Mouse (Mus musculus): ENCODE measurements around the gene Lmntd2. TPM values are rescaled to one million over a fixed set of nuclear protein-coding genes. Genes with fewer than 3 reads are reported as not detected.

Lmntd2 gene
- polyA plus RNA-seq, 1 experiment from 2014 or later: 0.80 TPM

DNA sequence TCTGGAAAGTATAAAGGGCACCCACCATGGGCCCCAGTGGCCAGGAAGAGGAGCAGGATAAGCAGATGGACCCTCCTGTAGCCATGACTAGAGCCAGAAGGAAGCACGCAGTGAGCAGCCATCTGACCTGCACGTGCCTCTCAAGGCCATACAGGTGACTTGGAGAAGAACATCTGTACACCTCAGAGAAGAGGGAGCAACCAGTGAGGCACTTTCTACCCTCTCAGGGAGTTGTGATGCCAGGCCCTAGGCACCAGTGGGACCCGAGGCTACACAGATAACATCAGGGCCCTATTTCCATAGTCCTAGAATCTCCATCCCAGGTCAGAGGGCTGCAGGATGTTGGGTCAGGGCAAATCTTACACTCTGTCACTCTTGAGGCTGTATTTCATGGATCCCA, 23.7 kb downstream of the Lmntd2 start:
- no peak overlapping the region for H3K9ac ChIP-seq (ENCODE audit: low read depth, low read length)
- H3K4me2 ChIP-seq (ENCODE audit: low read depth, low read length): no peak overlapping the region
- 73% methylated on average over 3 of the region's 3 CpGs for WGBS (ENCODE audit: insufficient replicate concordance)
- no peak for ATAC-seq (ENCODE audit: low read depth)
- no peaks in the 10 kb centered on the region for H3K27me3 ChIP-seq (ENCODE audit: control insufficient read depth, insufficient read depth, low read depth, low read length)
- H3K27ac ChIP-seq (ENCODE audit: low read length): no peak overlapping the region
- H3K36me3 ChIP-seq (ENCODE audit: control insufficient read depth, insufficient read depth): peaks cover 30% of the 10 kb centered on the region
- H3K4me1 ChIP-seq (ENCODE audit: control insufficient read depth, low read depth, low read length): peaks cover 15% of the 10 kb centered on the region
- no peaks in the 10 kb centered on the region for H3K9me3 ChIP-seq (replicated peaks; ENCODE audit: control insufficient read depth, low read length)
- no peak overlapping the region for H3K4me3 ChIP-seq (ENCODE audit: low read depth, low read length)

DNA sequence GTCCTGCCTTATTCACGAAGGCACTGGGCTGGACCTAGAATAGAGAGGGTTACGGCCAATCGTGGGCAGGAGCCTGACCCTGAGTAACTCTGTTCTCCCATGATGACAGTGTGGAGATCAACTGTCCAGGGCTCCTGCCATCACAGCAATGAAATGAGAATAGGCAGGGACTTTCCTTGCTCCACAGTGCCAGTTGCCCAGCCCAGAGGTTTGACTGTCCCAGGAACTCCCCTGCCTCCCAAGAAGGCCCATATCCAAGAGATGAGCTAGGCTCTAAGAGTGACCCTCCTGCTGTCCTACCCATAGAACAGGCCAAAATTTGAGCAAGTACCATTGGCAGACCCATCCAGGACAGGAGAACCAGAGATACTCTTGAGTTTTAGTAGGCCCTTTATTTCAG, 25.1 kb downstream of the Lmntd2 start:
- Histone ChIP-seq H3K27me3 (ENCODE audit: control insufficient read depth, insufficient read depth, low read depth, low read length) (no peaks in the 10 kb centered on the region), H3K4me3 (ENCODE audit: low read depth, low read length) (no peak overlapping the region), H3K9ac (ENCODE audit: low read depth, low read length) (no peak overlapping the region), H3K4me1 (ENCODE audit: control insufficient read depth, low read depth, low read length) (peaks cover 11% of the 10 kb centered on the region), H3K4me2 (ENCODE audit: low read depth, low read length) (no peak overlapping the region), H3K27ac (ENCODE audit: low read length) (no peak overlapping the region), H3K36me3 (ENCODE audit: control insufficient read depth, insufficient read depth) (peaks cover 30% of the 10 kb centered on the region), H3K9me3 (replicated peaks; ENCODE audit: control insufficient read depth, low read length) (no peaks in the 10 kb centered on the region)
- no peak for ATAC-seq (ENCODE audit: low read depth)
- 89% methylated on average over 3 of the region's 3 CpGs for WGBS (ENCODE audit: insufficient replicate concordance)

DNA sequence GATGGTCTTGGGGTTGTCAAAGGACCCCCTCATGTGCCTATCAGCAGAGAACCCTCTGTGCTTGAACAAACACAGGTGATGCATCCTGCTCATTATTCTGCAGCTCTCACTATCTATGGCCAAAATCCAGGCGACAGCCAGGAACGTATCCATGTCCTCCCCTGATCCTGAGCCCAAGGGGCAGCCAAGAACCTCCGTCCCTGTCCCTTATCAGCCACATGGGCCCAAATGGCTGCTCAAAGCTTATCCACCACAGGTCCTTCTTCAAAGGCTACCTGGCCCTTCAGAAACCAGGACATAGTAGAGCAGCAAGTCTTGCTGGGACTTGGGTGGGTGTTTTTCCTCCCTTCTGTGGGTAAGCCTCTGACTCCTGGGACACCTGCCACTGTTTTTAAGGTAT, 25.7 kb downstream of the Lmntd2 start:
- Histone ChIP-seq H3K4me2 (ENCODE audit: low read depth, low read length) (no peak overlapping the region), H3K27ac (ENCODE audit: low read length) (no peak overlapping the region), H3K36me3 (ENCODE audit: control insufficient read depth, insufficient read depth) (peaks cover 30% of the 10 kb centered on the region), H3K27me3 (ENCODE audit: control insufficient read depth, insufficient read depth, low read depth, low read length) (no peaks in the 10 kb centered on the region), H3K9me3 (replicated peaks; ENCODE audit: control insufficient read depth, low read length) (no peaks in the 10 kb centered on the region), H3K4me1 (ENCODE audit: control insufficient read depth, low read depth, low read length) (peaks cover 11% of the 10 kb centered on the region), H3K4me3 (ENCODE audit: low read depth, low read length) (no peak overlapping the region), H3K9ac (ENCODE audit: low read depth, low read length) (no peak overlapping the region)
- WGBS (ENCODE audit: insufficient replicate concordance): 66% methylated on average over 3 of the region's 3 CpGs
- ATAC-seq (ENCODE audit: low read depth): no peak

DNA sequence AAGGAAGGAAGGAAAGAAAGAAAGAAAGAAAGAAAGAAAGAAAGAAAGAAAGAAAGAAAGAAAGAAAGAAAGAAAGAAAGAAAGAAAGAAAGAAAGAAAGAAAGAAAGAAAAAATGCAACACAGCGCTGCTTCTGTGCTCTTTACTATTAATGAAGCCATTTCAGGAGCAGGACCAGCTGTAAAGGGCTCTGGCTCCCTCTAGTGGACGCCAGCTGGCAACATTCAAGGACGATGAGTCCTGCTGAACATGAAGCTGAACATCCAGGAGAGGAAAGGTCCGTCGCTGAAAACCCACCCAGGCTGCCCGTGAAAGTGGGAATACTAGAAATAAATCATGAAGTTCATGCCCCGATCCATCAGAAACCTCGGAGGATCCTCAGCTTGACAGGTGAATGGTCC, 37.7 kb downstream of the Lmntd2 start:
- Histone ChIP-seq H3K27me3 (ENCODE audit: control insufficient read depth, insufficient read depth, low read depth, low read length) (no peaks in the 10 kb centered on the region), H3K4me3 (ENCODE audit: low read depth, low read length) (no peak overlapping the region), H3K27ac (ENCODE audit: low read length) (no peak overlapping the region), H3K36me3 (ENCODE audit: control insufficient read depth, insufficient read depth) (no peaks in the 10 kb centered on the region), H3K4me2 (ENCODE audit: low read depth, low read length) (no peak overlapping the region), H3K4me1 (ENCODE audit: control insufficient read depth, low read depth, low read length) (peaks cover 18% of the 10 kb centered on the region), H3K9ac (ENCODE audit: low read depth, low read length) (no peak overlapping the region), H3K9me3 (replicated peaks; ENCODE audit: control insufficient read depth, low read length) (no peaks in the 10 kb centered on the region)
- under 1% methylated on average over 8 of the region's 8 CpGs for WGBS (ENCODE audit: insufficient replicate concordance)
- no peak for ATAC-seq (ENCODE audit: low read depth)

DNA sequence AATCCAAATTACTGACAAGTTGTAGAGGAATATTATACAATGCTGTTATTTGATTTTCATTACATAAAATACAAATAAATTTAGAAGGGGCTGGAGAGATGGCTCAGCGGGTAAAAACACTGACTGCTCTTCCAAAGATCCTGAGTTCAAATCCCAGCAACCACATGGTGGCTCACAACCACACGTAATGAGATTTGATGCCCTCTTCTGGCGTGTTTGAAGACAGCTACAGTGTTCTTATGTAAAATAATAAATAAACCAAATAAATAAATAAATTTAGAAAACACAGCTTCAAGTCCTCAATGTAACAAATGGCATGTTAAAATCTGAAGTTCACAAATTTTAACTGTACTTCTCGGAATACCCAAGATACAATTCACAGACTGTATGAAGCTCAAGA, 38.8 kb downstream of the Lmntd2 start:
- Histone ChIP-seq H3K4me1 (ENCODE audit: control insufficient read depth, low read depth, low read length) (peaks cover 27% of the 10 kb centered on the region), H3K27ac (ENCODE audit: low read length) (no peak overlapping the region), H3K9ac (ENCODE audit: low read depth, low read length) (no peak overlapping the region), H3K9me3 (replicated peaks; ENCODE audit: control insufficient read depth, low read length) (no peaks in the 10 kb centered on the region), H3K27me3 (ENCODE audit: control insufficient read depth, insufficient read depth, low read depth, low read length) (no peaks in the 10 kb centered on the region), H3K4me3 (ENCODE audit: low read depth, low read length) (no peak overlapping the region), H3K36me3 (ENCODE audit: control insufficient read depth, insufficient read depth) (no peaks in the 10 kb centered on the region), H3K4me2 (ENCODE audit: low read depth, low read length) (no peak overlapping the region)
- ATAC-seq (ENCODE audit: low read depth): no peak
- WGBS (ENCODE audit: insufficient replicate concordance): 74% methylated on average over 4 of the region's 4 CpGs

DNA sequence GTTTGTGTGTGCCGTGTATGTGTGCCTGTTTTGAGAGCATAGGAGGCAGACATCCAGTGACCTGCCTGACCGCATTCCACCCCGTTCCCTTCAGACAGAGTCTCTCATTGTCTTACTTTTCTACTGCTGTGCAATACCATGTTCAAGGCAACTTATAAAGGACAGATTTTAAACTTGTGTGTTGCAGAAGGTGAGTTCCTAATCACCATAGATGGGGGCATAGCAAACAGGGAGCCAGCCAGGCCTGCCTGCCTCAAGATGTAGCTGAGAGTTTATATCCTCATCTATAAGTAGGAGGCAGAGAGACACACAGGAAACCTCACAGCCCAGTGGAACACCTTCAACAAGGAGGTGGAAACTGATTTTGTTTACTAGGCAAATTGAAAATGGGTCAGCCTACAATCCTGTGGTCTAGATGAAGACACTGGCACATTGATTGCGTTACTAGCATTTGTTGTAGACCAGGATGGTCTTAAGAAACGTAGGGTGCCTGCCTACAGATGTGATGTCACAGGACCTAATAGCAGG, 40.5 kb downstream of the Lmntd2 start:
- Histone ChIP-seq H3K4me3 (ENCODE audit: low read depth, low read length) (peak overlapping the region; percentile 82; the same call in 1 of the 2 replicates), H3K36me3 (ENCODE audit: control insufficient read depth, insufficient read depth) (no peaks in the 10 kb centered on the region), H3K9ac (ENCODE audit: low read depth, low read length) (peak overlapping the region; percentile 82; the same call in 1 of the 2 replicates), H3K27me3 (ENCODE audit: control insufficient read depth, insufficient read depth, low read depth, low read length) (no peaks in the 10 kb centered on the region), H3K4me1 (ENCODE audit: control insufficient read depth, low read depth, low read length) (peaks cover 44% of the 10 kb centered on the region), H3K4me2 (ENCODE audit: low read depth, low read length) (peak overlapping the region; percentile 96), H3K27ac (ENCODE audit: low read length) (peak overlapping the region; percentile 93), H3K9me3 (replicated peaks; ENCODE audit: control insufficient read depth, low read length) (no peaks in the 10 kb centered on the region)
- WGBS (ENCODE audit: insufficient replicate concordance): 76% methylated on average over 5 of the region's 5 CpGs
- no peak for ATAC-seq (ENCODE audit: low read depth)

DNA sequence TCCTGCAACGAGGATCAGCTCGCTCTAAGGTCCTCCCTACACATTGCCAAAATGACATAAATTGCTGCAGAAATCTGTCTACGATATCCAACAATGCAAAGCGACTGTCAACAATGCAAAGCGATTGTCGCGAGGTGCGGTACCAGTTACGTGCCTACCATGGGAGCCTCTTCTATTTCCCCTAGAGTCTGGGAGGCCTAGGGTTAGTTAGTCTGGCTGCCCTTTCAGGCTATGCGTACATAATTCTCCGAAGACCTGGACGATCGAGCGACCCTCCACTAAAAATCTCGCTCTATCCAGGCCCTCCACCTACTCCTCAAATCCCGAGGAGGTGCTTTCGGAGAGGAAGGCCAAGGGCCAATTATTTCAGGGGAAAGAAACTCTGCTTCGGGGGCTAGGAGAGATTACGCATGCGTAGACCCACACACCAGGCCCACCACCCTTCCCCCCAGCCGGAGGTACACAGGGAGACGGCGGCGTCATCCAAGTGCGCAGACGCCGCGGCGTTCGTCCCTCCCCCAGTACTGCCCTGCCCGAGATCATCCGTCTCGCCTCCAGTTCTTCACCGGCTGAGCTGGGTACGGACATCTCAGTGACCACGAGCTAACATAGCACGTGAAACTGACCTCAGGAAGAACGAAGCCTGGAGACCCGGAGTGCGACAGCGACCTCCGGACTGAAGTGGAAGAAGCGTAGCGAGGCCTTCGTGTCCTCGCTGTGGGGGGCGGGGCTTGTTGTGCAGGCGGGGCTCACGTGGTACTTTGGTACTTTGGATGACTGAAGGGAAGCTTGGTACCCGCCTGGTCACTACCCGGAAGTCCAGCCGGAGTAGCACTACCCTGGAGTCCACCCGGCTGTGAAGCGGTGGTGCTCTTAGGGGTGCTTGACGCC, 41.5 kb downstream of the Lmntd2 start, which contains the start of gene Rnh1:
TSS of gene Rnh1 (minus strand) at position 742 of the 891 bp plus-strand sequence.
- H3K27me3 ChIP-seq (ENCODE audit: control insufficient read depth, insufficient read depth, low read depth, low read length): no peaks in the 10 kb centered on the region
- H3K4me3 ChIP-seq (ENCODE audit: low read depth, low read length): peak within 1 kb of the TSS; percentile 82
- peak; percentile 85 for ATAC-seq (ENCODE audit: low read depth)
- no peaks in the 10 kb centered on the region for H3K36me3 ChIP-seq (ENCODE audit: control insufficient read depth, insufficient read depth)
- 2% methylated on average over 55 of the region's 55 CpGs for WGBS (ENCODE audit: insufficient replicate concordance)
- peak within 1 kb of the TSS; percentile 96 for H3K4me2 ChIP-seq (ENCODE audit: low read depth, low read length)
- peak within 1 kb of the TSS; percentile 82 for H3K9ac ChIP-seq (ENCODE audit: low read depth, low read length)
- no peaks in the 10 kb centered on the region for H3K9me3 ChIP-seq (replicated peaks; ENCODE audit: control insufficient read depth, low read length)
- peaks cover 54% of the 10 kb centered on the region for H3K4me1 ChIP-seq (ENCODE audit: control insufficient read depth, low read depth, low read length)
- H3K27ac ChIP-seq (ENCODE audit: low read length): peak within 1 kb of the TSS; percentile 93

DNA sequence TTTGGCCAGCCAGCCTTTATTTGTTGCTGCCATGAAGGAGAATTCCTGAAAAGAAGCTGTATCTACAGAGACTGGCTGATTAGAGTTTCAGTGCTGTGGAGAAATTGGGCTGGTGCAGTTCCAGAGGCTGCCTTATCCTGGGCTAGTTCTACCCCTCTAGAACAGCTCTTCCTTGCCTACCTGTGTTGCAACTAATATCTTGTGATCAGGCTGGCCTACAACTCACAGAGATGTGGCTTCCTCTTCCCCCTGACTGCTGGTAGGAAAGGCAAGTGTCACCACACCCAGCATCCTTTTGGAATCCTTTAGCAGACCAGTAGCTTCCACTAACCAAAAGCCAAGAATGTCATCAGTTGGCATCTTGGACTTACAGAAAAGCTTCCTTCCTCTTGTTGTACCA, 44.0 kb downstream of the Lmntd2 start:
- no peak overlapping the region for H3K9ac ChIP-seq (ENCODE audit: low read depth, low read length)
- H3K27me3 ChIP-seq (ENCODE audit: control insufficient read depth, insufficient read depth, low read depth, low read length): no peaks in the 10 kb centered on the region
- no peaks in the 10 kb centered on the region for H3K36me3 ChIP-seq (ENCODE audit: control insufficient read depth, insufficient read depth)
- no peaks in the 10 kb centered on the region for H3K9me3 ChIP-seq (replicated peaks; ENCODE audit: control insufficient read depth, low read length)
- H3K27ac ChIP-seq (ENCODE audit: low read length): peak overlapping the region; percentile 51; the same call in 1 of the 2 replicates
- H3K4me1 ChIP-seq (ENCODE audit: control insufficient read depth, low read depth, low read length): peaks cover 59% of the 10 kb centered on the region
- ATAC-seq (ENCODE audit: low read depth): no peak
- H3K4me3 ChIP-seq (ENCODE audit: low read depth, low read length): no peak overlapping the region
- no peak overlapping the region for H3K4me2 ChIP-seq (ENCODE audit: low read depth, low read length)

DNA sequence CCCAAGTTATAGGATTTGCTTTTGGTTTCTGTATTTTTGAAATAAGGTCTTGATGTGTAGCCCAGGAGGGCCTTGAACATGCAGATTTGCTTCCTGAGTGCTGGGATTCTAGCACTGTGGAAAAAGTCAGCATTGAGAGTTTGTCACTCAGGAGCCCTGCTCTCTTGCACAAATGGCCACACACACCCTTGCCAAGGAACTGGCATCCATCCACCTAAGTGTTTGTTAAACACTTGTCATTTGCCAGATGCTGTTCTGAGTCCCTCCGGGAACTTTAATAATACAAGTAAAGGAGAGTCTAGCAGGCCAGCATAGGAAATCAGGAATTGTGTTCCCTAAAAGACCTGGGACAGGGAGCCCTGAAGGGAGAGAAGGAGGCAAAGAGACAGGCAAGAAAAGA, 44.6 kb downstream of the Lmntd2 start:
- H3K36me3 ChIP-seq (ENCODE audit: control insufficient read depth, insufficient read depth): no peaks in the 10 kb centered on the region
- no peak overlapping the region; the same call in 1 of the 2 replicates for H3K9ac ChIP-seq (ENCODE audit: low read depth, low read length)
- 95% methylated on average over 1 of the region's 1 CpGs for WGBS (ENCODE audit: insufficient replicate concordance)
- H3K4me2 ChIP-seq (ENCODE audit: low read depth, low read length): peak overlapping the region; percentile 84; the same call in 1 of the 2 replicates
- no peaks in the 10 kb centered on the region for H3K9me3 ChIP-seq (replicated peaks; ENCODE audit: control insufficient read depth, low read length)
- peak overlapping the region; percentile 72; the same call in 1 of the 2 replicates for H3K4me3 ChIP-seq (ENCODE audit: low read depth, low read length)
- ATAC-seq (ENCODE audit: low read depth): no peak
- no peaks in the 10 kb centered on the region for H3K27me3 ChIP-seq (ENCODE audit: control insufficient read depth, insufficient read depth, low read depth, low read length)
- peak overlapping the region; percentile 51; the same call in 1 of the 2 replicates for H3K27ac ChIP-seq (ENCODE audit: low read length)
- peaks cover 59% of the 10 kb centered on the region for H3K4me1 ChIP-seq (ENCODE audit: control insufficient read depth, low read depth, low read length)

Data from liver, embryonic 16.5 days (tissue).